Mouse (Mus musculus) lung, postnatal 0 days (tissue): ENCODE measurements around the gene Abcb8. TPM values are rescaled to one million over a fixed set of nuclear protein-coding genes. Genes with fewer than 3 reads are reported as not detected.

Experiments
- ATAC-seq: fragments of 200-750 bp; cut with Nextera tagmentation; 2 replicates; pipeline ENCODE4 v1.8.0; 2017; ENCODE audit warnings: moderate library complexity
- DNase-seq: peaks from one replicate; pipeline ENCODE4 v3.0.0-alpha.2; 2016; ENCODE audit warnings: low spot score
- H3K27ac ChIP-seq: fragments of 300-500 bp; sonication (generic); 2 replicates; pipeline ENCODE4 v1.5.1; 2014; ENCODE audit warnings: antibody characterized with exemption, mild to moderate bottlenecking, low read length, mixed read lengths
- H3K27me3 ChIP-seq: fragments of 300-500 bp; sonication (generic); replicated peaks from 2 replicates; pipeline ENCODE4 v1.6.1; 2014; ENCODE audit warnings: low read length, mixed read lengths; ENCODE audit not compliant: insufficient read depth
- H3K36me3 ChIP-seq: fragments of 300-500 bp; sonication (generic); 2 replicates; pipeline ENCODE4 v1.6.1; 2014; ENCODE audit warnings: low read length, mixed read lengths; ENCODE audit not compliant: insufficient read depth
- H3K4me1 ChIP-seq: fragments of 300-500 bp; sonication (generic); 2 replicates; pipeline ENCODE4 v1.6.1; 2014; ENCODE audit warnings: antibody characterized with exemption, low read depth, low read length, mixed read lengths; ENCODE audit not compliant: insufficient read depth
- H3K4me2 ChIP-seq: fragments of 300-500 bp; sonication (generic); replicated peaks from 2 replicates; pipeline ENCODE4 v1.6.1; 2014; ENCODE audit warnings: low read depth, mild to moderate bottlenecking, low read length, moderate library complexity, mixed read lengths
- H3K4me3 ChIP-seq: fragments of 300-500 bp; sonication (generic); 2 replicates; pipeline ENCODE4 v1.5.1; 2014; ENCODE audit warnings: low read depth, low read length
- H3K9ac ChIP-seq: fragments of 300-500 bp; sonication (generic); replicated peaks from 2 replicates; pipeline ENCODE4 v1.6.1; 2014; ENCODE audit warnings: low read depth, mild to moderate bottlenecking
- H3K9me3 ChIP-seq: fragments of 300-500 bp; sonication (generic); 2 replicates; pipeline ENCODE4 v1.6.1; 2016; ENCODE audit warnings: low read length, mixed read lengths
- CTCF ChIP-seq: IDR thresholded peaks from 2 replicates; pipeline ENCODE4 v1.5.1; 2016; ENCODE audit warnings: antibody characterized with exemption, mild to moderate bottlenecking
- EP300 ChIP-seq: IDR thresholded peaks from 2 replicates; pipeline ENCODE4 v1.6.1; 2016; ENCODE audit warnings: antibody characterized with exemption, mild to moderate bottlenecking, control low read depth
- WGBS: fragments of 180-500 bp; shearing (Covaris S2); extraction: QIAGEN DNeasy Blood & Tissue Kit; methylation state at CpG from one replicate; pipeline ENCODE4 v1.1.7; 2014; 5-methylcytosine and 5-hydroxymethylcytosine counted together
- polyA plus RNA-seq: library from polyadenylated mRNA; unstranded; fragments of >200 nt; fragmentation: Nextera tagmentation; extraction: Ambion mirVana; gene quantifications from 2 replicates; pipeline ENCODE4 v1.2.1, GENCODE M21; 2015

Abcb8 gene
- polyA plus RNA-seq, 1 experiment from 2014 or later, result 25.6 TPM

DNA sequence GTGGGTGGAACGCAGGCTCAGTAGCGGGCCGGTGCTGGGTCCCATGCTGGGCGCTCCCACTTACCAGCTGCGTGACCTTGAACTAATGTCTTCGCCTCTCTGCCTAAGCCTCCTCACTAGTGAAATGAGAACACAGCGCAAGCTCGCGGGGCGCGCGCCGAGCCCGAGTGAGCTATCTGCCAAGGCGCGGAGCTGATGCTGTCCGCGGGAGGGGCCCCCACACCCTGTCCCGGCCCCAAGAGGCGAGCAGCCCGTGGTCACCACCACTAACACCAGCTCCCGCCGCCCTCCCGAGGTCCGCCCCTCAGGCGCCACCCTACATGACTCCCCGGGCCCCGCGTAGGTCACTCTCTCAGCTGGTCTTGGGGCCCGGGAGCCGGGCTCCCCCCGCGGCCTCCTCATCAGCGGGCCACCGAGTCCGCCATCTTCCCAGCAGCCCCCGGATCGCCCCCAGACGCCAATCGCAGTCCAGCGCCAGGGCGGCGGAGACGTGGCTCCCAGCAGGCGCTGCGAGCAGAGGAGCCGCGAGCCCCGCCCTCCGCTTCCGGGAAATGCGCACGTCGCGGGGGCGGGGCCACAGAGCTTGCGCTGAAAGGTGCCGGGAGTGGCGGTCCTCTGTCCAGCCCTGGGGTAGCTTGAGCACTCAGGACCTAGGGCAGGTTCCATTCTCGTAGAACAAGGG, 51.4 kb downstream of the Abcb8 start, which contains the start of gene Fastk:
Fastk (minus strand) TSS at position 542 of the 682 bp plus-strand sequence.
- Histone ChIP-seq H3K4me2 (peak within 1 kb of the TSS; percentile 85), H3K36me3 (peaks cover 10% of the 10 kb centered on the region; the same call in 1 of the 2 replicates), H3K9ac (peak within 1 kb of the TSS; percentile 70), H3K9me3 (no peaks in the 10 kb centered on the region), H3K27ac (peak within 1 kb of the TSS; percentile 90), H3K27me3 (no peaks in the 10 kb centered on the region), H3K4me1 (peaks cover 18% of the 10 kb centered on the region), H3K4me3 (peak within 1 kb of the TSS; percentile 72)
- peak; percentile 97 for DNase-seq
- ATAC-seq, result peak; percentile 89
- under 1% methylated on average over 53 of the region's 60 CpGs for WGBS
- TF ChIP-seq EP300, result no peak
- TF ChIP-seq CTCF, result 0 out of 2 replicates have a peak, but pooled peaks have one; percentile 3

DNA sequence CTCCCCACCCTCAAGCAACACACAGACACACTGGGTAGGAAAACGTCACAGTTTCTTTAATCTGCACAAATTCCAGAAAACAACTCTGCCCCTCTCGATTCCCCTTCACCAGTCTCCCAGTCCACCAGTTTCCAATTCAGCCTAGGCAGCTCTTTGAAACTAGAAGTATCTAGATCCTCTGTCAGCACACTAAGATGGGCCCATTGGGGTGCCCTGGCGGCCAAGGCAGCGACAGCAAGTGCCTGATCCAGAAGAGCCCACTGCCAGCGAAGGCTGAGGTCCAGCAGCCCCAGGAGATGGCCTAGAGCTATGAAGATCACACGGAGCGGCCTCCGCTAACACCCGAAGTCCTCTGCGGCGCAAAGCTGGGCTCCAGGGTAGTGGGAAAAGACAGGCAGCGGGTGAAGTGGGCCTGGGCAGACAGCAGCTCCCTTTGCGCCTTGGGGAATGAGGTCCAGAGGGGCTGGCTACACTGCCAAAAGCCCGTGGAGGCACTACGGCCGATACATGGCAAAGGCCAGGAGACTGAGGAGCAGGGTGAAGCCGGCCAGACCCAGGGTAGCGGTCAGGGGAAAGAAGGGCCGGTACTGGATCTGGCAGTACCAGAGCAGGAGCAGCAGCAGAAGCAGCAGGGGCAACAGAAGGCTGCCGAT, 52.1 kb downstream of the Abcb8 start:
- peak overlapping the region; percentile 90 for H3K27ac ChIP-seq
- TF ChIP-seq EP300, result no peak
- TF ChIP-seq CTCF, result peak; percentile 39; the same call in 1 of the 2 replicates
- peaks cover 3% of the 10 kb centered on the region; the same call in 1 of the 2 replicates for H3K36me3 ChIP-seq
- H3K9me3 ChIP-seq, result no peaks in the 10 kb centered on the region
- H3K4me1 ChIP-seq, result peaks cover 18% of the 10 kb centered on the region
- peak overlapping the region; percentile 32; the same call in 1 of the 2 replicates for H3K9ac ChIP-seq
- no peaks in the 10 kb centered on the region for H3K27me3 ChIP-seq
- H3K4me3 ChIP-seq, result peak overlapping the region; percentile 72
- ATAC-seq (peak; percentile 1; the same call in 1 of the 2 replicates), DNase-seq (no peak)
- H3K4me2 ChIP-seq, result peak overlapping the region; percentile 85
- WGBS, result 55% methylated on average over 20 of the region's 20 CpGs

DNA sequence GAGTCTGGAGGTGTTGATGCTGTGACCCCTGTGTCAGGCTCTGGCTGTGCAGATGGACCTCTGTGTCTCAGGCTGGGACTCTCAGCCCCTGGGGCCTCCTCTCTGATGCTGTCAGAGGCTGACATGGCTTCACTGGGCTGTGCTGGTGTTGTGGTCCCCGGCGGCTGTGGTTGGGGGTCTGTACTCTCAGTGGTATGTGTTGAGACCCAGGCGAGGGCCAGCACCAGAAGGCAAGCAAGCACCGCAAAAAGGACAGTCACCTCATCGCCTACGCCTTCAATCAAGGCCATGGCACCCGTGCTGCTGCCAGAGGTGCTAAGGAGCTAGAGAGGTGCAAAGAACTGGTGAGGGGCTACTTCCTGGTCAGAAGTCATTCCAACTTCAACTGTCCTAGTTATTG, 53.2 kb downstream of the Abcb8 start:
- Histone ChIP-seq H3K4me3 (no peak overlapping the region), H3K27me3 (no peaks in the 10 kb centered on the region), H3K4me2 (no peak overlapping the region), H3K9me3 (no peaks in the 10 kb centered on the region), H3K27ac (no peak overlapping the region), H3K36me3 (no peaks in the 10 kb centered on the region), H3K9ac (no peak overlapping the region), H3K4me1 (peaks cover 18% of the 10 kb centered on the region)
- TF ChIP-seq CTCF (no peak), EP300 (no peak)
- no peak for ATAC-seq
- 89% methylated on average over 7 of the region's 7 CpGs for WGBS
- DNase-seq, result no peak

DNA sequence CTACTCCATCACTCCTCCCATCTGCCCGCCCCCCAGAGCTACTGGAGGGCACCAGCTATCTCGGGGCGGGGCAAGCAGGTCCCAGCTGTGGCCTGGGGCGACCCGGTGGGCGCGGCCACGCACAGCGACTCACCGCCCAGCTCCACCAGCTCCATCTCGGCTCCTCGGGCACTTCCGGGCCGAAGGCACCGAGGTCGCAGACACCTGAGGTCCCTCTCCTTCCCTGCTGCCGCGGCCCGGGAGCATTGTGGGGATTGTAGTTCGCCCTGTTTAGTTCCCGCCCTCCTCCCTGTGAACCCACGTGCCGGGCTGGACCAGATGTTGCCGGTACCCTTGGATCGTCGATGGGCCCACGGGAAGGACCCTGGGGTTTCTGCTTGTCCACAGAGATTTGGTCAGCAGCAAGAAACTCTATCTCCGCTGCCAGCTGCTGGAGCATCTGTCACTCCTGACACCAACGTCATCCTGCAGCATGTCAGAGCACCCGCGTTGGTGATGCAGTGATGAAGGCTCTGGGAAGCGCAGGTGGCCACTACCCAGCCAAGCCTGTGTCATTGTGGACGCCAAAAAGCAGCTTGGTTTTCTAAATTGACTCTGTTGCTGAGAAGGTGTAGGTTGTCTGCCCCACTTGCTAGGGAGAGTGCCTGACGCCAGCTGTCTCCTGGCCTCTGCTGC, 54.3 kb downstream of the Abcb8 start, which contains the start of gene Tmub1:
Tmub1 (minus strand) TSS at position 231 of the 675 bp plus-strand sequence.
- Histone ChIP-seq H3K9ac (peak within 1 kb of the TSS; percentile 44; the same call in 1 of the 2 replicates), H3K9me3 (no peaks in the 10 kb centered on the region), H3K4me1 (peaks cover 18% of the 10 kb centered on the region), H3K27ac (peak within 1 kb of the TSS; percentile 47; the same call in 1 of the 2 replicates), H3K4me3 (peak within 1 kb of the TSS; percentile 52), H3K27me3 (no peaks in the 10 kb centered on the region), H3K4me2 (peak within 1 kb of the TSS; percentile 76), H3K36me3 (no peaks in the 10 kb centered on the region)
- DNase-seq, result peak; percentile 89
- 2% methylated on average over 33 of the region's 34 CpGs for WGBS
- TF ChIP-seq EP300 (no peak), CTCF (no peak)
- ATAC-seq, result peak; percentile 59

DNA sequence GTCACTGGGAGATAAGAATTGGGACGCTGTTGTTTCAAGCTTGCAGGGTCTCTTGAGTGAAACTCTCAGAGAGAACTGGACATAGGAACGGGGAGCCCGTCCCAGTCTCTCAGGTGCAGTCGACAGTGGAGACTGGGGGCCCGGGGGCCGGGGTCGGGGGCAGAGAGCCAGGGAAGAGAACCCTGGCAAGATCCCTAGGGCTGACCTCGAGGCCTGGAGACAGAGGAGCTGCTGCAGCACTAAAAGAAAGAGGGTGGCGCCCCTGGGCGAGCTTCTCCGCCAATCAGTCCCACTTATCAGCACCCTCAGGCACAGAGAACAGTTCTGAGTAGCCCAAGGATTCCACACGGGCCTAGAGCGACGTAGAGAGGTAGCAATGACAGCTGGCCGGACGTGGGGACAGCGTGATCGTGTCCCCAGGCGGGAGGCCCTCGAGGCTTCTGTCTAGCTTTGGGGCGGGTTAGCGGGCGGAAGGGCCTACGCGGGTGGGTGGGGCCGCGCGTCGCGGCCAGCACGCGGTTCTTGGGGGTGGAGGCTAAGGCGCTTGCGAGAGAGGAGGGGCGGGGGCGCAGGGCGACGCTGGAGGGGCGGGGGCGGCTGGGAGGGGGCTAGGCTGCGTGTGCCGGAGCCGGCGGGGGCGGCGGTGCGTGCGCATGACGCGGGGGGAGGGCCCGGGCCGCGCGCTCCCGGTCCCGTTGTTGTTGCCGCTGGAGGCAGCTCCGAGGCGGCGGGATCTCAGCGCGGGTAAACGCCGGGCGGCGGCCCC, 58.0 kb downstream of the Abcb8 start:
- Histone ChIP-seq H3K4me2 (peak overlapping the region; percentile 87), H3K9me3 (no peaks in the 10 kb centered on the region), H3K27me3 (no peaks in the 10 kb centered on the region), H3K9ac (peak overlapping the region; percentile 70), H3K4me1 (peaks cover 24% of the 10 kb centered on the region), H3K27ac (peak overlapping the region; percentile 87), H3K36me3 (no peaks in the 10 kb centered on the region), H3K4me3 (peak overlapping the region; percentile 82)
- peak; percentile 97 for DNase-seq
- peak; percentile 85 for ATAC-seq
- TF ChIP-seq CTCF (peak; percentile 30), EP300 (no peak)
- WGBS, result 5% methylated on average over 28 of the region's 66 CpGs
